Mouse (Mus musculus) CH12.LX (cell line): Measurements from ENCODE around the gene Esm1. TPM values are rescaled to one million over a fixed set of nuclear protein-coding genes. Genes with fewer than 3 reads are reported as not detected.

Source experiments
- DNase-seq: peaks from one replicate; pipeline ENCODE4 v3.0.0-alpha.2; 2013; ENCODE audit errors: extremely low read depth
- H3K27ac ChIP-seq: 2 replicates; pipeline ENCODE4 v1.5.1; 2012; ENCODE audit warnings: low read depth, mild to moderate bottlenecking, control low read depth, moderate library complexity; ENCODE audit not compliant: insufficient read depth
- H3K27me3 ChIP-seq: replicated peaks from 2 replicates; pipeline ENCODE3; 2012; ENCODE audit warnings: inconsistent platforms
- H3K36me3 ChIP-seq, 2 experiments: replicated peaks in 1 of 2; 2 replicates each; pipeline versions ENCODE3 to v1.6.1; 2012; ENCODE audit warnings: inconsistent platforms in 1 of 2, low read length in 1 of 2, mild to moderate bottlenecking in 1 of 2, mixed read lengths in 1 of 2, moderate library complexity in 1 of 2; ENCODE audit not compliant: control insufficient read depth in 1 of 2, insufficient read depth in 1 of 2
- H3K4me1 ChIP-seq, 2 experiments: 2 replicates each; pipeline ENCODE4 v1.6.1; 2012; ENCODE audit warnings: inconsistent platforms in 1 of 2, moderate library complexity in 1 of 2; ENCODE audit not compliant: insufficient read depth in 2 of 2, control insufficient read depth in 1 of 2
- H3K4me2 ChIP-seq: 2 replicates; pipeline ENCODE4 v1.6.1; 2012; ENCODE audit warnings: low read depth, mild to moderate bottlenecking, control low read depth; ENCODE audit not compliant: poor library complexity, insufficient read depth, severe bottlenecking
- H3K4me3 ChIP-seq, 3 experiments: fragments of 150-350 bp in 1 of 3; sonication (generic) in 1 of 3; replicated peaks in 1 of 3; 2 replicates each; pipeline versions ENCODE3 to v1.5.1; 2011 to 2012; ENCODE audit warnings: low read depth in 2 of 3, low read length in 2 of 3, mild to moderate bottlenecking in 2 of 3, moderate library complexity in 2 of 3, control low read depth in 1 of 3, improper control_type of control experiment in 1 of 3, inconsistent platforms in 1 of 3, mixed read lengths in 1 of 3; ENCODE audit not compliant: poor library complexity in 1 of 3
- H3K79me2 ChIP-seq: replicated peaks from 2 replicates; pipeline ENCODE4 v1.6.1; 2012; ENCODE audit warnings: mild to moderate bottlenecking, moderate library complexity; ENCODE audit not compliant: control insufficient read depth, poor library complexity, insufficient read depth, severe bottlenecking; ENCODE audit errors: extremely low read depth
- H3K9ac ChIP-seq: 2 replicates; pipeline ENCODE4 v1.6.1; 2012; ENCODE audit warnings: low read depth, mild to moderate bottlenecking, control low read depth, moderate library complexity; ENCODE audit not compliant: insufficient read depth
- H3K9me3 ChIP-seq: replicated peaks from 2 replicates; pipeline ENCODE3; 2012; ENCODE audit warnings: low read length, inconsistent platforms, mixed read lengths
- BHLHE40 ChIP-seq: IDR thresholded peaks from 2 replicates; pipeline ENCODE4 v1.6.1; 2011; ENCODE audit warnings: mild to moderate bottlenecking, low read depth, low read length, improper control_type of control experiment
- CHD1 ChIP-seq: IDR thresholded peaks from 2 replicates; pipeline ENCODE4 v1.6.1; 2012; ENCODE audit warnings: low read depth, low read length, improper control_type of control experiment, inconsistent platforms
- CHD2 ChIP-seq: IDR thresholded peaks from 2 replicates; pipeline ENCODE4 v1.6.1; 2011; ENCODE audit warnings: low read length, improper control_type of control experiment
- CTCF ChIP-seq, 2 experiments: IDR thresholded peaks in 1 of 2; conservative IDR thresholded peaks in 1 of 2; 2 replicates each; pipeline ENCODE4 v1.5.1; 2011 to 2012; ENCODE audit warnings: low read depth in 2 of 2, low read length in 2 of 2, improper control_type of control experiment in 1 of 2, inconsistent platforms in 1 of 2, mild to moderate bottlenecking in 1 of 2, moderate library complexity in 1 of 2
- ELF1 ChIP-seq: IDR thresholded peaks from 2 replicates; pipeline ENCODE4 v1.6.1; 2014; ENCODE audit warnings: low read depth, mild to moderate bottlenecking, inconsistent platforms, low read length, improper control_type of control experiment
- ETS1 ChIP-seq: conservative IDR thresholded peaks from 2 replicates; pipeline ENCODE4 v1.6.1; 2012; ENCODE audit warnings: low read depth, mild to moderate bottlenecking, inconsistent platforms, low read length, improper control_type of control experiment, moderate library complexity
- HCFC1 ChIP-seq: IDR thresholded peaks from 2 replicates; pipeline ENCODE4 v1.6.1; 2012; ENCODE audit warnings: low read depth, mild to moderate bottlenecking, inconsistent platforms, low read length, improper control_type of control experiment
- JUN ChIP-seq: IDR thresholded peaks from 2 replicates; pipeline ENCODE4 v1.6.1; 2011; ENCODE audit warnings: low read depth, mild to moderate bottlenecking, low read length, improper control_type of control experiment, moderate library complexity; ENCODE audit not compliant: insufficient read depth
- MAX ChIP-seq: IDR thresholded peaks from 2 replicates; pipeline ENCODE4 v1.6.1; 2011; ENCODE audit warnings: low read length, improper control_type of control experiment
- MAZ ChIP-seq: IDR thresholded peaks from 2 replicates; pipeline ENCODE4 v1.6.1; 2012; ENCODE audit warnings: low read depth, mild to moderate bottlenecking, inconsistent platforms, low read length, improper control_type of control experiment, moderate library complexity
- MEF2A ChIP-seq: IDR thresholded peaks from 2 replicates; pipeline ENCODE4 v1.6.1; 2014; ENCODE audit warnings: low read depth, mild to moderate bottlenecking, inconsistent platforms, low read length, improper control_type of control experiment, borderline replicate concordance
- MXI1 ChIP-seq: IDR thresholded peaks from 2 replicates; pipeline ENCODE4 v1.6.1; 2011; ENCODE audit warnings: mild to moderate bottlenecking, low read depth, low read length, improper control_type of control experiment
- MYC ChIP-seq: IDR thresholded peaks from 2 replicates; pipeline ENCODE4 v1.6.1; 2011; ENCODE audit warnings: low read depth, mild to moderate bottlenecking, improper control_type of control experiment, low read length
- NRF1 ChIP-seq: IDR thresholded peaks from 2 replicates; pipeline ENCODE4 v1.6.1; 2014; ENCODE audit warnings: low read depth, mild to moderate bottlenecking, inconsistent platforms, low read length, improper control_type of control experiment, moderate library complexity
- POLR2A ChIP-seq: IDR thresholded peaks from 2 replicates; pipeline ENCODE4 v1.6.1; 2011; ENCODE audit warnings: low read depth, mild to moderate bottlenecking, improper control_type of control experiment, low read length
- RAD21 ChIP-seq: IDR thresholded peaks from 2 replicates; pipeline ENCODE4 v1.6.1; 2011; ENCODE audit warnings: low read depth, mild to moderate bottlenecking, low read length, improper control_type of control experiment, moderate library complexity
- SIN3A ChIP-seq: IDR thresholded peaks from 2 replicates; pipeline ENCODE4 v1.6.1; 2012; ENCODE audit warnings: low read length, improper control_type of control experiment, inconsistent platforms
- SMC3 ChIP-seq: IDR thresholded peaks from 2 replicates; pipeline ENCODE4 v1.6.1; 2011; ENCODE audit warnings: low read depth, low read length, improper control_type of control experiment
- TBP ChIP-seq: conservative IDR thresholded peaks from 2 replicates; pipeline ENCODE4 v1.6.1; 2011; ENCODE audit warnings: low read depth, low read length, improper control_type of control experiment
- TCF12 ChIP-seq: IDR thresholded peaks from 2 replicates; pipeline ENCODE4 v1.6.1; 2014; ENCODE audit warnings: low read depth, mild to moderate bottlenecking, inconsistent platforms, low read length, improper control_type of control experiment
- USF1 ChIP-seq: IDR thresholded peaks from 2 replicates; pipeline ENCODE4 v1.6.1; 2014; ENCODE audit warnings: low read depth, mild to moderate bottlenecking, inconsistent platforms, low read length, improper control_type of control experiment
- ZC3H11A ChIP-seq: IDR thresholded peaks from 2 replicates; pipeline ENCODE4 v1.6.1; 2012; ENCODE audit warnings: low read depth, mild to moderate bottlenecking, inconsistent platforms, low read length, improper control_type of control experiment
- dilution Hi-C: fragments of 300-500 bp; cut with MboI; formaldehyde crosslinking; loops from 2 replicates; pipeline ENCODE4 v1.14.3; 2020; ENCODE audit warnings: low sequenced_read_pairs; ENCODE audit not compliant: extremely low pct_unique_long_range_greater_than_20kb, extremely low pct_ligation_motif_present
- in situ Hi-C: fragments of 300-500 bp; cut with MboI; formaldehyde crosslinking; loops from 3 replicates; pipeline ENCODE4 v1.14.3; 2019; ENCODE audit warnings: low sequenced_read_pairs, low pct_ligation_motif_present, low pct_unique_long_range_greater_than_20kb, mixed read lengths
- polyA plus RNA-seq: library from polyadenylated mRNA; unstranded; fragments of >175 nt; gene quantifications from 2 replicates; pipeline ENCODE4 v1.2.1, GENCODE M21; 2012; ENCODE audit warnings: low read depth; ENCODE audit not compliant: insufficient read length
- total RNA-seq, 2 experiments: library from RNA; depleted of rRNA; stranded (reverse); fragments of 300-350 nt in 1 of 2; fragments of >200 nt in 1 of 2; gene quantifications; 2 replicates each; pipeline ENCODE4 v1.2.3; 2012 to 2014

Esm1 gene
- total and polyA plus RNA-seq, 3 experiments = 0.13 TPM; not detected in 2

- Histone ChIP-seq H3K4me3 (no peak overlapping the region), H3K4me2 (no peak overlapping the region), H3K27ac (no peak overlapping the region), H3K36me3 (no peaks in the 10 kb centered on the region), H3K9ac (no peak overlapping the region), H3K9me3 (no peaks in the 10 kb centered on the region), H3K27me3 (no peaks in the 10 kb centered on the region), H3K4me1 (no peaks in the 10 kb centered on the region), H3K79me2 (no peaks in the 10 kb centered on the region)
- no peak for DNase-seq
- in situ Hi-C loops = no loop called here
- dilution Hi-C loops = no loop called here
- no peak for TF ChIP-seq MEF2A
- TF ChIP-seq ZC3H11A = no peak
- TF ChIP-seq RAD21 = no peak
- TF ChIP-seq, all 38 proteins: peak for 0
Measured at GRCm38 (mm10) chr13:113221851-113222250, 12.4 kb downstream of the Esm1 start.

GRCm38 (mm10) chr13:113224105-113224504 lies 14.6 kb downstream of the Esm1 start:
- dilution Hi-C loops = no loop called here
- Histone ChIP-seq H3K79me2 (no peaks in the 10 kb centered on the region), H3K36me3 (no peaks in the 10 kb centered on the region), H3K9me3 (no peaks in the 10 kb centered on the region), H3K4me1 (no peaks in the 10 kb centered on the region), H3K27ac (no peak overlapping the region), H3K4me3 (no peak overlapping the region), H3K9ac (no peak overlapping the region), H3K4me2 (no peak overlapping the region), H3K27me3 (no peaks in the 10 kb centered on the region)
- DNase-seq = no peak
- in situ Hi-C loops = no loop called here
- TF ChIP-seq JUN = no peak
- TF ChIP-seq MAZ = no peak
- TF ChIP-seq CTCF (conservative IDR thresholded peaks at IDR 0.05 in 1 of 2, IDR thresholded peaks at IDR 0.05 in 1 of 2; ENCODE audit: low read depth in 2 of 2, low read length in 2 of 2) = no peak

GRCm38 (mm10) chr13:113225811-113226210 lies 16.4 kb downstream of the Esm1 start, which contains the start of gene Gzmk:
Gzmk (minus strand) TSS chr13:113225908.
- Histone ChIP-seq H3K9me3 (no peaks in the 10 kb centered on the region), H3K27me3 (no peaks in the 10 kb centered on the region), H3K79me2 (no peaks in the 10 kb centered on the region), H3K9ac (no peak within 1 kb of the TSS), H3K36me3 (no peaks in the 10 kb centered on the region), H3K4me3 (no peak within 1 kb of the TSS), H3K4me1 (no peaks in the 10 kb centered on the region), H3K4me2 (no peak within 1 kb of the TSS), H3K27ac (no peak within 1 kb of the TSS)
- dilution Hi-C loops (no loop called here), in situ Hi-C loops (no loop called here)
- DNase-seq = peak; percentile 12
- peak; percentile 71 for TF ChIP-seq MXI1
- TF ChIP-seq MAX = no peak

- H3K4me3 ChIP-seq = no peak overlapping the region
- in situ Hi-C loops (no loop called here), dilution Hi-C loops (no loop called here)
- no peaks in the 10 kb centered on the region for H3K27me3 ChIP-seq
- no peaks in the 10 kb centered on the region for H3K4me1 ChIP-seq
- no peaks in the 10 kb centered on the region for H3K9me3 ChIP-seq
- DNase-seq = no peak
- H3K4me2 ChIP-seq = no peak overlapping the region
- no peak overlapping the region for H3K27ac ChIP-seq
- no peaks in the 10 kb centered on the region for H3K36me3 ChIP-seq
- H3K79me2 ChIP-seq = no peaks in the 10 kb centered on the region
- H3K9ac ChIP-seq = no peak overlapping the region
- TF ChIP-seq HCFC1 = no peak
- TF ChIP-seq TCF12 = no peak
- no peak for TF ChIP-seq SIN3A
- TF ChIP-seq CHD2 = no peak
- TF ChIP-seq ETS1 = no peak
- TF ChIP-seq MAZ = no peak
- TF ChIP-seq USF1 = no peak
- no peak for TF ChIP-seq SMC3
- no peak for TF ChIP-seq BHLHE40
- no peak for TF ChIP-seq CHD1
- no peak for TF ChIP-seq MYC
- TF ChIP-seq ELF1 = no peak
- no peak for TF ChIP-seq NRF1
- TF ChIP-seq POLR2A = no peak
- no peak for TF ChIP-seq ZC3H11A
- no peak for TF ChIP-seq TBP
Measured at GRCm38 (mm10) chr13:113227076-113227475, 17.6 kb downstream of the Esm1 start.
